In the genomic region with DNA sequence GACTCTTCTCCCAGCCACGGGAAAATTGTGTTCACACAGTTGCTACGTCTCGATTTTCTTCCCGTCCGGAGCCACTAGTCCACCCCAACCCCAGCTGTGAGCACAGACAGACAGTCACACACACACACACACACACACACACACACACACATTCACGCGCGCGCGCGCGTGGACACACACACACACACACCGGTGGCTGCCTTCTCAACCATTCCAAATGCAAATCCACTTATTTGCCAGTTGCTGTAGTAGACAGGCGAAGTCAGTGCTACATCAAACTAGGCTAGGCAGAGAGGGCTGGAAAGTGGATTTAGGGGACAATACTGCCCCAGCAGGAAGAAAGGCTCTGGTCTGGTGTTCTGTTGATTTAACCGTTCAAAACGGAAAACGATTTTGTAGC, we compare ENCODE assay signal across 8 mouse cellular contexts.
DNase-seq lines count a peak whose midpoint lies in the region; ATAC-seq and TF ChIP-seq lines count a peak whose summit lies in the region.

No protein-coding gene starts in this region.

- intact Hi-C loops in gastrocnemius, postnatal 36 days (cut with DNase I) = loop anchor here (5.0 to 10.0 kb wide), 2 partner anchors 126 to 358 kb away; partner anchors contain the start of gene Ccdc149

- peaks cover 43% of the 10 kb centered on the region for H3K4me1 ChIP-seq in forebrain, embryonic 15.5 days
- peaks cover 18% of the 10 kb centered on the region for H3K4me1 ChIP-seq in limb, embryonic 11.5 days (ENCODE audit: control insufficient read depth, insufficient read depth, low read length)

- peak; percentile 16 to 23 for DNase-seq in layer of hippocampus, adult 2 months (ENCODE audit: low spot score in 2 of 2)
- DNase-seq in layer of hippocampus, adult 9-10 months (ENCODE audit: low spot score) = no peak
- DNase-seq in cerebellum, postnatal 14 days = peak; percentile 64 to 77
- no peak for DNase-seq in limb, embryonic 11.5 days (ENCODE audit: low spot score)
- DNase-seq in splenic B cell, adult 2 months (ENCODE audit: low read depth, low spot score) = peak; percentile 41
- DNase-seq in gastrocnemius, postnatal 36 days = no peak
- DNase-seq in adipocyte (ENCODE audit: low spot score) = no peak

- H3K27ac ChIP-seq in layer of hippocampus, adult 2 months = peak overlapping the region; percentile 68
- peak overlapping the region; percentile 60; the same call in 1 of the 2 replicates for H3K27ac ChIP-seq in forebrain, embryonic 15.5 days (replicated peaks)
- H3K27ac ChIP-seq in limb, embryonic 11.5 days (replicated peaks; ENCODE audit: low read depth, low read length) = no peak overlapping the region

- H3K27me3 ChIP-seq in forebrain, embryonic 15.5 days = peaks cover 14% of the 10 kb centered on the region; the same call in 1 of the 2 replicates
- H3K27me3 ChIP-seq in limb, embryonic 11.5 days (ENCODE audit: control insufficient read depth, insufficient read depth, low read length) = peaks cover 24% of the 10 kb centered on the region
- H3K27me3 ChIP-seq in splenic B cell, adult 2 months (ENCODE audit: control insufficient read depth, insufficient read depth, low read length, poor library complexity, severe bottlenecking) = peaks cover 2% of the 10 kb centered on the region; the same call in 1 of the 2 replicates

- no peaks in the 10 kb centered on the region for H3K9me3 ChIP-seq in forebrain, embryonic 15.5 days
- no peaks in the 10 kb centered on the region for H3K9me3 ChIP-seq in limb, embryonic 11.5 days (ENCODE audit: control insufficient read depth, low read length)

- no peaks in the 10 kb centered on the region for H3K36me3 ChIP-seq in forebrain, embryonic 15.5 days
- no peaks in the 10 kb centered on the region for H3K36me3 ChIP-seq in limb, embryonic 11.5 days (ENCODE audit: control insufficient read depth, insufficient read depth, low read length)
- H3K36me3 ChIP-seq in splenic B cell, adult 2 months (ENCODE audit: control insufficient read depth, insufficient read depth, low read length, poor library complexity, severe bottlenecking) = no peaks in the 10 kb centered on the region

- peak overlapping the region; percentile 100 for H3K4me2 ChIP-seq in forebrain, embryonic 15.5 days (replicated peaks)
- peak overlapping the region; percentile 98 for H3K4me2 ChIP-seq in limb, embryonic 11.5 days (ENCODE audit: low read depth, severe bottlenecking)

- 2% methylated on average over 17 of the region's 17 CpGs for WGBS in forebrain, embryonic 15.5 days
- 6% methylated on average over 17 of the region's 17 CpGs for WGBS in limb, embryonic 11.5 days

- H3K4me3 ChIP-seq in layer of hippocampus, adult 2 months = peak overlapping the region; percentile 79
- H3K4me3 ChIP-seq in forebrain, embryonic 15.5 days = peak overlapping the region; percentile 61
- H3K4me3 ChIP-seq in limb, embryonic 11.5 days (ENCODE audit: low read depth, low read length) = peak overlapping the region; percentile 61

- ATAC-seq in forebrain, embryonic 15.5 days (replicated peaks) = no peak
- ATAC-seq in limb, embryonic 11.5 days (ENCODE audit: insufficient number of reproducible peaks, low FRiP score, low TSS enrichment, low read depth) = no peak; the same call in 1 of the 2 replicates

- TF ChIP-seq CTCF in layer of hippocampus, adult 2 months (conservative IDR thresholded peaks at IDR 0.05) = no peak

- no peak overlapping the region; the same call in 1 of the 2 replicates for H3K9ac ChIP-seq in forebrain, embryonic 15.5 days (replicated peaks)
- H3K9ac ChIP-seq in limb, embryonic 11.5 days (ENCODE audit: low read length) = no peak overlapping the region

Comparison
In these comparisons a context has a peak if more than half of its experiments do, and no peak if none do; other contexts are left out.
1. DNase-seq: peak in layer of hippocampus, adult 2 months (2 of 2), cerebellum, postnatal 14 days (2 of 2) and splenic B cell, adult 2 months (single experiment); none in layer of hippocampus, adult 9-10 months (single experiment), limb, embryonic 11.5 days (single experiment), gastrocnemius, postnatal 36 days (0 of 2) and adipocyte (single experiment).
2. Peak in every context shown above with its lines, with median percentiles within 50 percentile points of each other: H3K4me3 ChIP-seq.